Comparison of ENCODE assay signal across 8 mouse cellular contexts in genomic region chr10:21295397-21295758, GRCm38 (mm10). TPM values are rescaled to one million over a fixed set of nuclear protein-coding genes. Genes with fewer than 3 reads are reported as not detected.
DNase-seq lines count a peak whose midpoint lies in the region; ATAC-seq and TF ChIP-seq lines count a peak whose summit lies in the region.

No protein-coding gene starts in this region.

- no peak overlapping the region for H3K27ac ChIP-seq in heart, postnatal 0 days (ENCODE audit: low read depth)
- peak overlapping the region; percentile 69; the same call in 1 of the 2 replicates for H3K27ac ChIP-seq in cortical plate, adult 2 months (ENCODE audit: insufficient read depth, low read length)
- 0 out of 2 replicates have a peak overlapping the region, but pooled peaks have one; percentile 2 for H3K27ac ChIP-seq in hindbrain, embryonic 16.5 days (ENCODE audit: low read depth, low read length)
- no peak overlapping the region for H3K27ac ChIP-seq in midbrain, embryonic 14.5 days (replicated peaks; ENCODE audit: low read depth, low read length)

- peaks cover 11% of the 10 kb centered on the region for H3K36me3 ChIP-seq in heart, postnatal 0 days (replicated peaks; ENCODE audit: control insufficient read depth, insufficient read depth, low read length)
- H3K36me3 ChIP-seq in hindbrain, embryonic 16.5 days (ENCODE audit: control insufficient read depth, insufficient read depth, low read length): no peaks in the 10 kb centered on the region; the same call in 1 of the 2 replicates
- H3K36me3 ChIP-seq in midbrain, embryonic 14.5 days (ENCODE audit: control insufficient read depth, insufficient read depth, low read length): peaks cover 8% of the 10 kb centered on the region

- no peak for TF ChIP-seq EP300 in heart, postnatal 0 days (IDR thresholded peaks at IDR 0.05; ENCODE audit: low read depth)

- no peak for TF ChIP-seq CTCF in heart, postnatal 0 days (IDR thresholded peaks at IDR 0.05; ENCODE audit: low read depth)
- no peak for TF ChIP-seq CTCF in cortical plate, adult 2 months (IDR thresholded peaks at IDR 0.05; ENCODE audit: extremely low read depth, insufficient read depth, low read length)

- ATAC-seq in heart, postnatal 0 days (ENCODE audit: insufficient read depth, low read depth): no peak
- no peak; the same call in 1 of the 2 replicates for ATAC-seq in hindbrain, embryonic 16.5 days
- ATAC-seq in midbrain, embryonic 14.5 days (ENCODE audit: low FRiP score, low TSS enrichment): peak; percentile 21

- H3K27me3 ChIP-seq in heart, postnatal 0 days (ENCODE audit: control insufficient read depth, insufficient read depth, low read length): no peaks in the 10 kb centered on the region
- no peaks in the 10 kb centered on the region for H3K27me3 ChIP-seq in hindbrain, embryonic 16.5 days (replicated peaks; ENCODE audit: control insufficient read depth, insufficient read depth, low read length)
- H3K27me3 ChIP-seq in midbrain, embryonic 14.5 days (ENCODE audit: control insufficient read depth, insufficient read depth, low read length): no peaks in the 10 kb centered on the region

- 50% methylated on average over 4 of the region's 4 CpGs for WGBS in heart, postnatal 0 days
- 43% methylated on average over 4 of the region's 4 CpGs for WGBS in hindbrain, embryonic 16.5 days
- 52% methylated on average over 4 of the region's 4 CpGs for WGBS in midbrain, embryonic 14.5 days

- no peak for DNase-seq in heart, postnatal 0 days (ENCODE audit: low spot score)
- no peak for DNase-seq in heart, adult 9 months (ENCODE audit: low spot score in 2 of 2)
- DNase-seq in midbrain, embryonic 14.5 days: no peak
- no peak for DNase-seq in spleen, adult 12 weeks (ENCODE audit: low spot score)
- DNase-seq in B cell, adult 2 months: no peak
- no peak for DNase-seq in yolk sac, embryonic 10.5 days (ENCODE audit: low spot score)

- peak overlapping the region; percentile 77 for H3K4me3 ChIP-seq in heart, postnatal 0 days (ENCODE audit: low read depth, low read length)
- H3K4me3 ChIP-seq in cortical plate, adult 2 months (ENCODE audit: insufficient read depth, low read length): peak overlapping the region; percentile 84
- H3K4me3 ChIP-seq in hindbrain, embryonic 16.5 days (ENCODE audit: low read length): peak overlapping the region; percentile 53
- peak overlapping the region; percentile 95 for H3K4me3 ChIP-seq in midbrain, embryonic 14.5 days (replicated peaks; ENCODE audit: low read depth, low read length)

- H3K9ac ChIP-seq in heart, postnatal 0 days (replicated peaks; ENCODE audit: low read depth, low read length): no peak overlapping the region
- H3K9ac ChIP-seq in hindbrain, embryonic 16.5 days (ENCODE audit: low read depth, low read length): peak overlapping the region; percentile 49
- H3K9ac ChIP-seq in midbrain, embryonic 14.5 days (replicated peaks; ENCODE audit: low read length): no peak overlapping the region; the same call in 1 of the 2 replicates

- TF ChIP-seq POLR2A in cortical plate, adult 2 months (IDR thresholded peaks at IDR 0.05; ENCODE audit: extremely low read depth, insufficient read depth, low read length): no peak

- no peaks in the 10 kb centered on the region for H3K9me3 ChIP-seq in heart, postnatal 0 days (replicated peaks; ENCODE audit: control insufficient read depth, low read length)
- no peaks in the 10 kb centered on the region for H3K9me3 ChIP-seq in hindbrain, embryonic 16.5 days (ENCODE audit: control insufficient read depth, low read length)
- H3K9me3 ChIP-seq in midbrain, embryonic 14.5 days (ENCODE audit: control insufficient read depth, low read length): no peaks in the 10 kb centered on the region

- peak overlapping the region; percentile 79 for H3K4me2 ChIP-seq in heart, postnatal 0 days (ENCODE audit: low read depth, low read length)
- peak overlapping the region; percentile 62 for H3K4me2 ChIP-seq in hindbrain, embryonic 16.5 days (ENCODE audit: low read length)
- peak overlapping the region; percentile 60 for H3K4me2 ChIP-seq in midbrain, embryonic 14.5 days (ENCODE audit: low read length)

- H3K4me1 ChIP-seq in heart, postnatal 0 days (ENCODE audit: control insufficient read depth, insufficient read depth): peaks cover 8% of the 10 kb centered on the region
- H3K4me1 ChIP-seq in cortical plate, adult 2 months (ENCODE audit: control insufficient read depth, insufficient read depth, low read length): peaks cover 7% of the 10 kb centered on the region
- peaks cover 14% of the 10 kb centered on the region for H3K4me1 ChIP-seq in hindbrain, embryonic 16.5 days (ENCODE audit: control insufficient read depth, insufficient read depth, low read depth, low read length)
- peaks cover 14% of the 10 kb centered on the region for H3K4me1 ChIP-seq in midbrain, embryonic 14.5 days (ENCODE audit: control insufficient read depth, insufficient read depth, low read length)

RNA-seq across cellular contexts. Expression of gene Hbs1l, which starts 0.4 kb away (rescaled TPM):
- total RNA-seq in heart, postnatal 0 days (2014; rRNA removed; ENCODE audit: low replicate concordance): 45.2 and 46.5 TPM in 2 replicates
- 48.8 and 51.0 TPM in 2 replicates for polyA plus RNA-seq in heart, postnatal 0 days (2015; fragmentation: Nextera tagmentation; extraction: Ambion mirVana)
- polyA plus RNA-seq in cortical plate, adult 2 months (2012; rRNA removed): 43.4 and 47.4 TPM in 2 replicates
- polyA plus RNA-seq in hindbrain, embryonic 16.5 days (2015; fragmentation: Nextera tagmentation; extraction: Ambion mirVana): 88.1 and 95.4 TPM in 2 replicates
- polyA plus RNA-seq in midbrain, embryonic 14.5 days (2014; fragmentation: Nextera tagmentation; extraction: Ambion mirVana): 77.6 and 102 TPM in 2 replicates

Comparison
In these comparisons a context has a peak if more than half of its experiments do, and no peak if none do; other contexts are left out.
1. H3K27ac ChIP-seq: peak in cortical plate, adult 2 months (single experiment) and hindbrain, embryonic 16.5 days (single experiment); none in heart, postnatal 0 days (single experiment) and midbrain, embryonic 14.5 days (single experiment).
2. Peak in every context shown above with its lines, with median percentiles within 50 percentile points of each other: H3K4me2 ChIP-seq and H3K4me3 ChIP-seq.